Mouse (Mus musculus) spleen, postnatal 10 days (tissue): ENCODE data around the gene Rnase2a.
"Not testable (repeated sequence)": the region's sequence is repeated elsewhere in the genome, so short reads cannot be mapped to it uniquely, and the experiment has no call there.

Experiments used
- DNase-seq, 2 experiments: peaks; one replicate each; pipeline ENCODE4 v3.0.0; 2021 to 2022; ENCODE audit warnings: low spot score in 2 of 2

Rnase2a gene

GRCm38 (mm10) chr14:51256041-51256440 lies at the start of gene Rnase2a:
Rnase2a (minus strand) TSS chr14:51256112.
- no peak for DNase-seq

GRCm38 (mm10) chr14:51291505-51291904 lies 35.6 kb upstream of the Rnase2a start:
- no peak for DNase-seq

- DNase-seq: not testable (repeated sequence)
Observed at GRCm38 (mm10) chr14:51278515-51278914, 22.6 kb upstream of the Rnase2a start.

DNA sequence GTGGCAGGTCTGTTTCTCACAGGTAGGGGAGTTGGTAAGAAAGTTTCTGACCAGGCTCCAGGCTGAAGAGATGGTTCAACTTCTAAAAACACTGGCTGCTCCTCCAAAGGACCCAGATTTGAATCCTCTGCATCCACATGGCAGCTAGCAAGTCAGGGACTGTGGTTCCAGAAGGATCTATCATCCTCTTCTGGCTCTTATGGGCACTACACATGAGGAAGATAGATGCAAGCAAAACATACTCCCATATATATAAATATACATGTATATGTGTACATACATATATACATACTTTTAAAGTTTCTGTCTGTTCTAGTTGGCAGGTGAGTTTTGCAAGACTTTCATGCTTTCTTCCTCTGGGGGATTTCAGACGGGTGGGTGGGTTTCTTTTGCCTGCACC lies 12.8 kb upstream of the Rnase2a start:
- no peak for DNase-seq

GRCm38 (mm10) chr14:51266113-51266512 lies 10.2 kb upstream of the Rnase2a start:
- DNase-seq: peak; percentile 51 to 80

- no peak for DNase-seq
Observed at GRCm38 (mm10) chr14:51265667-51266066, 9.8 kb upstream of the Rnase2a start.

DNA sequence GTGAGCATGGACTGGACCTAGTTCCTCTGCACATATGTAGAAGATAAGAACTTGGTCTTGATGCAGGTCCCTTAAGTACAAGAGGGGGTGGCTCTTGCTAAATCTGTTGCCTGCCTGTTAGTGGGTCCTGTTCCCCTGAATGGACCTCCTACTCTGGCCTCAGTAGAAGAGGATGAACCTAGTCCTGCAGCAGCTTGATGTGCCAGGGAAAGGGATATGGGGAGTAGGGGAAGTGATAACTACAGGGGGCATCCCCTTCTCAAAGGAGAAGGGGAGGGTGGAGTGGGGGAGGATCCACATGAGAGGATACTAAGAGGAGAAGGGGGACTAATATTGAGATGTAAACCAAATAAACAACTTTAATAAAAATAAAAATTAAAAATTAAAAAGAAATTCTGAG lies 6.5 kb upstream of the Rnase2a start:
- no peak for DNase-seq

DNA sequence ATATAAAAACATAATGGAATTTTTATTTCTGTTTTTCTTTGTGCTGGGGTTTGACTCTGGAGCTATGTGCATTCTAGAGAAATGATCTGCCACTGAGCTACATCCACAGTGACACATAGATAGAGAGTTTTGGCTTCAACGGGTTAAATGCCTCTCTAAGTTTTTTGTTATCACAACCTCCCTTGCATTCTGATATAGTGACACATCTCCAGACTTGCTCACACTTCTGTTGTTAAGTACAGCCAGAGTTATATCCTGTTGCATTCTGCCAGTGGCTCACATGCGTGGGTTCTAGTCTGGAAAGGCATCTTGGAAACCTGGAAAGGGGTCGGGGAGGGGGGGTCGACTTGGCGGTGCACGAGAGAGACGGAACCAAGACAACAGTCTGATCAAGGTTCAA lies 3.8 kb upstream of the Rnase2a start:
- no peak for DNase-seq

DNA sequence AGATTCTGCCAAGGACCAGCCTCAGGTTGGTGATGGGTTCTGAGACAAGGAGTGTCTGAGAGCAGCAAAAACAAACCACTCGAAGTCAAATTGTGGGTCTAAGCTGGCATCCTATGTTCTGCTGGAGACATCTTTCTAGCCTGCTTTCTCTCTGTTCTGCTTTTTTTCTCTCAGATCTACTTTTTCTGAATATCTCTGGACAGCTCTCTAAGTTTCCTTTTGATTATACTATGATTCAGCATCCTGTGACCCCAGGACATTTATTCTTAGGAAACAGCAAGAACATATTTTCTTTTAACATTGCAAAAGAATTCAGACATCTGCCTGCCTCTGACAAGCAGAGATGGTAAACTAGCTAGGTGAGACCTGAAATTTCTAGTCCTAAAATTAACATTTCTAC lies 2.3 kb downstream of the Rnase2a start:
- no peak for DNase-seq

- not testable (repeated sequence) for DNase-seq
Observed at GRCm38 (mm10) chr14:51252206-51252605, 3.7 kb downstream of the Rnase2a start.

DNA sequence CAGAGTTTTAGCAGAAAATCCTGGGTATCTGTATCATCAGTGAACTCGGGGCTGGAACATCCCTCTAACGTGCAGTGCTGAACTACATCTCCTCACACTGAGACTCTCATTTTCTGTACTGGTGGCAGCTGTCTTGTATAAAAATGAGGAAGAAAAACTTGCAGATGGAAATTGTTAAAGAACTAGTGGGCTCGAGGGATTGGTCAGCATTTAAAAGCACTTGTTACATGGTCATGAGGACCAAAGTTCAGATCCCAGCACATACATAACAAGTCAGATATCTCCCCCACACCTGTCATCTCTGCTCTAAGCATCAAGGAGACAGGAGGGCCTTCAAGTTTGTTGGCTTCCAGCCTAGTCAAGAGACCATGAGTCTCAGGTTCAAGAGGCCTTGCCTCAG lies 5.6 kb downstream of the Rnase2a start:
- DNase-seq: no peak

DNA sequence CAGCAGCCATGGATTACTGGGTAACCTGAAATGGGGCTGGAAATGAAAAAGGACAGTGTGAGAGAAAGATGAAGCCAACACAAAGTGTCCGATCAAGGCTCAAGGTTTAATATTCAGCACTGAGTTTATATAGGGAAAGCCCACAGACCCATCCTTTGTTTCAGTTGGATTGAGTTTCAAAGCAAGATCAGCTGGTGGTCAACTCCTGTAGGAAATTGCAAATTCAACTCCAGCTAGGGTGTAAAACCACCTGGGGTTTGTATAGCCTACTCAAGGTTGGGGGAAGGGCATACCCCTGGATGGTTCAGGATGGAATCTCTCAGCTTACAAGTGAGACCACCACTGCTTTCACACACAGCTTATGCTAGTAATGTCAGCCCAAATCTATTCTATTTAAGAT lies 8.2 kb downstream of the Rnase2a start:
- DNase-seq: no peak

DNA sequence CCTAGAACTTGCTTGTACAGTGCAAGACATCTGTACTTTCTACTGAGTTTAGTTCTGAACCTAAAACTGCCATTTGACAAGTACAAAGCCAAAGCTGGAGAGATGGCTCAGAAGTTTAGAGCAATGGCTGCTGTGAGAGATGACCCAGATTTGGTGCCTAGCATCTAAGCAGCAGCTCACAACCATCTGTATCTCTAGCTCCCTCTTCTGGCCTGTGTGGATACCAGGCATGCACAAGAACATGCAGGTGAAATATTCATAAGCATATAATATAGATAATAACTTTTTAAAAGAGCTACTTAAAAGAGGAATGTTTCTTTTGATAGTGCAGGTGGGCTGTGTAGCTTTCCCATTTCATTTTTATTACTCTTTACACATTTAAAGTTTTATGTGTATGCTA lies 15.0 kb downstream of the Rnase2a start:
- peak in 1 of 2 experiments; percentile 53 for DNase-seq

- not testable (repeated sequence) for DNase-seq
Observed at GRCm38 (mm10) chr14:51237488-51237887, 18.4 kb downstream of the Rnase2a start.

DNA sequence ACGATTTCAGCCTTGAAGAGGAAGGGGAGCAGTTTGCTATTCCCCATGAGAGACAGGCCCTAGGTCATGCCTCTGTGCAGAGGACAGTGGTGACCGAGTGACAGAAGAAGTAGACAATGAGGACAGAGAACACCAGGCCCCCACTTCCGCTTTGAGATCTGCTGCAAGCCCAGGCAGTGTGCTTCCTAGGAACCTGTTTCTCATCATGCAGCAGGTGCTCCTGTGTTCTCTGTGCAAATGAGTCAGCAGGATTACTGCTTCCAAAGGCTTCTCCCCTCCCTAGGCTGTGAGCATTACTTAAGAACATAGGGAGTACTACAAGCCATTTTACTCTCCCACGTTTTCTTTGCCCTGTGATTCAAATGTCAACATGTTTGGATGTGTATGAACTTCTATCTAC lies 26.3 kb downstream of the Rnase2a start:
- DNase-seq: not testable (repeated sequence)

DNA sequence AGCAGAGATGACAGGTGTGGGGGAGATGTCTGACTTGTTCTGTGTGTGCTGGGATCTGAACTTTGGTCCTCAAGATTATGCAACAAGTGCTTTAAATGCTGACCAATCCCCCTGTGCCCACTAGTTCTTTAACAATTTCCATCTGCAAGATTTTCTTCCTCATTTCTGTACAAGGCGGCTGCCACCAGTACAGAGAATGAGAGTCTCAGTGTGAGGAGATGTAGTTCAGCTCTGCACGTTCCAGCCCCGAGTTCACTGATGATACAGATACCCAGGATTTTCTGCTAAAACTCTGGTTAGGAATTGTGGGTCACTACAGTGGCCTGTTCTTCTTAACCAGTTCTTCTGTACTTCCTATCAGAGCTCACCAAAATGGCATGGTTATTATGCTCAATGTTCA lies 35.8 kb downstream of the Rnase2a start:
- DNase-seq: not testable (repeated sequence)
